Mouse (Mus musculus) monocyte, adult 5-6 weeks (primary cell): ENCODE measurements around the gene Olfr720. TPM values are rescaled to one million over a fixed set of nuclear protein-coding genes. Genes with fewer than 3 reads are reported as not detected.

Source experiments
- ATAC-seq: fragments of 153-309, 156-312 bp; replicated peaks from 2 replicates; pipeline ENCODE4 v1.8.0; 2017; ENCODE audit warnings: mild to moderate bottlenecking; ENCODE audit not compliant: low TSS enrichment, insufficient number of reproducible peaks, severe bottlenecking, poor library complexity, low FRiP score
- total RNA-seq: library from RNA; stranded (forward); fragments of 200-1000, 200-491, 200-594 nt; gene quantifications from 3 replicates; pipeline ENCODE4 v1.2.3, GENCODE M21; 2017

Gene Olfr720
- total RNA-seq, result 0.43 TPM in 1 of 3 replicates, not detected in the others

- ATAC-seq, result no peak
Observed at GRCm38 (mm10) chr14:14186738-14187137, at the start of gene Olfr720. Olfr720 (minus strand) TSS chr14:14186838.

Other genes with a start within 250 kb of the Olfr720 start
- 19.9 to 58.0 TPM (median 36.9 TPM) in 3 replicates for gene Atxn7, start 225.4 kb downstream of the Olfr720 start, total RNA-seq
- 86.1 to 133 TPM (median 114 TPM) in 3 replicates for gene Thoc7, start 225.0 kb downstream of the Olfr720 start, total RNA-seq
- 159 to 214 TPM (median 168 TPM) in 3 replicates for gene Psmd6, start 65.9 kb downstream of the Olfr720 start, total RNA-seq
- not detected in 3 replicates for gene Olfr31, start 136.0 kb upstream of the Olfr720 start, total RNA-seq
- gene Il3ra, start 159.4 kb upstream of the Olfr720 start, total RNA-seq, result 2.8 to 16.0 TPM (median 8.4 TPM) in 3 replicates
- gene Olfr721-ps1, start 214.5 kb upstream of the Olfr720 start, total RNA-seq, result not detected in 3 replicates